Mouse (Mus musculus): ENCODE data around the gene Dll4.

The Dll4 gene

GRCm38 (mm10) chr2:119335535-119335934 lies 10.0 kb downstream of the Dll4 start:
- no peak for DNase-seq (ENCODE audit: low spot score)

- DNase-seq (ENCODE audit: low spot score) = no peak
Measured at GRCm38 (mm10) chr2:119336002-119336401, 10.4 kb downstream of the Dll4 start.

GRCm38 (mm10) chr2:119336470-119336869 lies 10.9 kb downstream of the Dll4 start:
- no peak for DNase-seq (ENCODE audit: low spot score)

- DNase-seq (ENCODE audit: low spot score) = peak; percentile 72
Measured at GRCm38 (mm10) chr2:119337425-119338265, 12.1 kb downstream of the Dll4 start.

- DNase-seq (ENCODE audit: low spot score) = no peak
Measured at GRCm38 (mm10) chr2:119344537-119345138, 19.1 kb downstream of the Dll4 start.

GRCm38 (mm10) chr2:119350555-119351486 lies 25.2 kb downstream of the Dll4 start, which contains the start of gene Chac1:
Gene Chac1, plus strand, starts transcription at chr2:119351229.
- DNase-seq (ENCODE audit: low spot score) = peak; percentile 49

- DNase-seq (ENCODE audit: low spot score) = no peak
Measured at GRCm38 (mm10) chr2:119353707-119354106, 28.1 kb downstream of the Dll4 start.

- DNase-seq (ENCODE audit: low spot score) = no peak
Measured at GRCm38 (mm10) chr2:119355089-119355488, 29.5 kb downstream of the Dll4 start.

DNA sequence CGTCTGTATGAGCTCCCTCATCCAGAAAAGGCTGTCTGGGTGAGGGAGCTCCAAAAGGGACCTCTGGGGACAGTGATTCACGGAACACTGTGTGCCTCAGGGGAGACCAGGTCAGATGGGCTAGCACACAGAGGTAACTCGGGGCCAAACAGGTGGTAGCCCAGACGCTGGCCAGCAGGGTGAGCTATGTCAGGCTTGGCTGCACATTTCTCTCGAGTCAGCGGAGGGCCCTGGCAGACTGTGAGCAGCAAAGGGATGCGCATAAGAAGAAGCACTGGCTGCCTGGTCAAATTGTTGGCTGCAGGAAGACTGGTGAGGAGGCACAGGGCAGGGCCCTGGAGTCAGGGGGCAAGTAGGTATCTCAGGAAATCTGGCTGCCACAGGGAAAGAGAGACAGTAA lies 30.1 kb downstream of the Dll4 start:
- DNase-seq (ENCODE audit: low spot score) = no peak

GRCm38 (mm10) chr2:119356310-119356709 lies 30.7 kb downstream of the Dll4 start:
- DNase-seq (ENCODE audit: low spot score) = no peak

- no peak for DNase-seq (ENCODE audit: low spot score)
Measured at GRCm38 (mm10) chr2:119356805-119357204, 31.2 kb downstream of the Dll4 start.

GRCm38 (mm10) chr2:119358249-119358648 lies 32.7 kb downstream of the Dll4 start:
- DNase-seq (ENCODE audit: low spot score) = no peak

- DNase-seq (ENCODE audit: low spot score) = no peak
Measured at GRCm38 (mm10) chr2:119359721-119360291, 34.2 kb downstream of the Dll4 start.

DNA sequence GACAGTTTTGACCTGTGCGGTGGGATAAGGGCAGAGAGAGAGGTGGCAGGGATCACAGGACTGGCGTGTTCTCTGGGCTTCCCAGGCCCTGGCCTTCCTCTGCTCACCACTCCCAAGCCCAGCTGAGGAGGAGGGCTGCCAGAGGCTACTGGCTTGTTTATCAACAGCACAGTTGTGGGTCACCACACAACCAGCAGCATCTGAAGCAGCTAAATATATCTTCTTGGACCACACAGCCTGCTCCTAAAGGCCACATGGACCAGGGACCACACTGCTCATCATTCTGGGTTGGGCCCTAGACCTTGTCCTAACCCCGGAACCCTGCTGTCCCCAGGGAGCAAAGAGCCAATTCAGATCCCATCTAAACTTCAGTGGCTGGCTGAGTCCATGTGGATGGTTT lies 39.4 kb downstream of the Dll4 start:
- no peak for DNase-seq (ENCODE audit: low spot score)

DNA sequence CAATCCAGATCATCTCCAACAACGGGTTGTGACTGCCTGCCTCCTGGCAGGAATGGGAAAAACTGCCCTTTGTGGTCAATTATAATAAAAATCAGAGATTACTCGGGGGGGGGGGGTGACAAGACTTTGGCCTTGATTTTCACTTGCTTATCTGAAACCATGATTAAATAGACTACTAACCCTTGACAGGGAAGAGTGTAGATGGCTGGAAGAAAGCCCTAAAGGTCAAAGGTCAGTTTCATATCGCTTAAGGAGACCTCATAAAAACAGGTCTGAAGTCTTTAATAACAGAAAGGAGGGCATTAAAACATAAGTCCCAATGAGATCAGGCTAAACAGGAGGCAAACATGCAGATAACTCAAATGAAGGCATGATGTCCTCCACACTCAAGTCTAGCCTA lies 41.8 kb downstream of the Dll4 start:
- no peak for DNase-seq (ENCODE audit: low spot score)

GRCm38 (mm10) chr2:119370116-119370515 lies 44.5 kb downstream of the Dll4 start:
- no peak for DNase-seq (ENCODE audit: low spot score)

- no peak for DNase-seq (ENCODE audit: low spot score)
Measured at GRCm38 (mm10) chr2:119377286-119377685, 51.7 kb downstream of the Dll4 start.

DNA sequence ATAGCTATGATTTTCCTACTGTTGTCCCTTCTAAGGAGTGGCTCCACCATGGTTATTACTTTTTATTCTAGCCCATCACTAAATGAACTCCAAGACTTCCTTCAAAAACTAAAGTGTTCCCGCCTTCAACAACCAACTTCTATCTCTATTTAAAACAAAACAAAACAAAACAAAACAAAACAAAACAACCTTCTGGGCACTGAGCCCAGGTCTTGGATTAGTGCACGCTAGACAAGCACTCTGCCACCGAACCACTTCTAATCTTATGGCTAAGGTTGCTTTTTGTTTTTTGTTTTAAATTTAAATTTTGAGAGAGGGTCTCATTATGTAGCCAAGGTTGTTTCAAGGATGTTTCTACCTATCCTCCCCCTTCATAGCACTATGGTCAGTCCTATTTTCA lies 52.2 kb downstream of the Dll4 start:
- no peak for DNase-seq (ENCODE audit: low spot score)

DNA sequence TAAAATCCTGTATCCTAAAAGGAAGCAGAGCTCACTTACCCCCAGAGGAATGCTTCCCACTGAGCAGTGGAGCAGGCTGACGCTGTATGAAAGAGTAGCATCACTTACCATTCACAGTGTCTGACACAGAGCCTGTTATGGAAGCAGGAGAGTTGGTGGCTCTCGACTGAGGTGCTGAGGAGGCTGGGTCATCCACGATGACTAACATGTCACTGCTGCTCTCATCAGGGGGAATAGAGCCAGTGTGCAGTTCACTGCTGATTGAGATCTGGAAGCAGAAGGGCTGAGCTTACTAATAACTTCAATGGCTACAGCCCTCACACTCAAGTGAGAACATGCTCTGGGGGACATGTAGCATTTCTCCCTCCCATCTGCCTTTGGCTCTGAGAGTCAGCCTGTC lies 53.9 kb downstream of the Dll4 start:
- DNase-seq (ENCODE audit: low spot score) = no peak

All from T-cell, adult 2 months (primary cell).